Mouse (Mus musculus): ENCODE measurements around the gene Ptprf. TPM values are rescaled to one million over a fixed set of nuclear protein-coding genes. Genes with fewer than 3 reads are reported as not detected.

Gene Ptprf
- total and polyA plus RNA-seq, 3 experiments, result 5.8 to 7.8 (median 6.3) TPM

- H3K9ac ChIP-seq (ENCODE audit: low read depth, low read length), result no peak overlapping the region
- no peaks in the 10 kb centered on the region for H3K36me3 ChIP-seq (ENCODE audit: control insufficient read depth, insufficient read depth, low read length)
- no peak for DNase-seq
- H3K27ac ChIP-seq, result no peak overlapping the region
- H3K27me3 ChIP-seq (ENCODE audit: control insufficient read depth, insufficient read depth, low read length), result no peaks in the 10 kb centered on the region
- no peaks in the 10 kb centered on the region for H3K79me2 ChIP-seq (replicated peaks; ENCODE audit: control insufficient read depth, insufficient read depth, low read length)
- WGBS, result 73% methylated on average over 7 of the region's 7 CpGs
- no peaks in the 10 kb centered on the region for H3K4me1 ChIP-seq (ENCODE audit: control insufficient read depth, insufficient read depth, low read length)
- H3K4me3 ChIP-seq, result no peak overlapping the region
- intact Hi-C loops (cut with DNase I), result no loop called here
- TF ChIP-seq EP300 (IDR thresholded peaks at IDR 0.05; ENCODE audit: insufficient read depth, low read depth, low read length) (no peak), CTCF (IDR thresholded peaks at IDR 0.05) (no peak), POLR2A (IDR thresholded peaks at IDR 0.05; ENCODE audit: insufficient read depth, low read depth, low read length) (no peak)
Observed at GRCm38 (mm10) chr4:118221261-118221660, 69.9 kb downstream of the Ptprf start.

- Histone ChIP-seq H3K9ac (ENCODE audit: low read depth, low read length) (no peak overlapping the region), H3K36me3 (ENCODE audit: control insufficient read depth, insufficient read depth, low read length) (no peaks in the 10 kb centered on the region), H3K27ac (no peak overlapping the region), H3K79me2 (replicated peaks; ENCODE audit: control insufficient read depth, insufficient read depth, low read length) (no peaks in the 10 kb centered on the region), H3K4me3 (no peak overlapping the region), H3K4me1 (ENCODE audit: control insufficient read depth, insufficient read depth, low read length) (no peaks in the 10 kb centered on the region), H3K27me3 (ENCODE audit: control insufficient read depth, insufficient read depth, low read length) (no peaks in the 10 kb centered on the region)
- DNase-seq, result no peak
- intact Hi-C loops (cut with DNase I), result no loop called here
- 77% methylated on average over 9 of the region's 9 CpGs for WGBS
- no peak for TF ChIP-seq EP300 (IDR thresholded peaks at IDR 0.05; ENCODE audit: insufficient read depth, low read depth, low read length)
- TF ChIP-seq POLR2A (IDR thresholded peaks at IDR 0.05; ENCODE audit: insufficient read depth, low read depth, low read length), result no peak
- no peak for TF ChIP-seq CTCF (IDR thresholded peaks at IDR 0.05)
Observed at GRCm38 (mm10) chr4:118220756-118221155, 70.4 kb downstream of the Ptprf start.

GRCm38 (mm10) chr4:118219487-118219886, 71.7 kb downstream of the Ptprf start:
- H3K9ac ChIP-seq (ENCODE audit: low read depth, low read length), result no peak overlapping the region
- H3K4me3 ChIP-seq, result no peak overlapping the region
- no peaks in the 10 kb centered on the region for H3K27me3 ChIP-seq (ENCODE audit: control insufficient read depth, insufficient read depth, low read length)
- H3K27ac ChIP-seq, result no peak overlapping the region
- no peak for DNase-seq
- intact Hi-C loops (cut with DNase I), result loop anchor here (5.0 kb wide), 1 partner anchor 348 kb away; no protein-coding TSS in a partner anchor
- no peak for TF ChIP-seq CTCF (IDR thresholded peaks at IDR 0.05)
- no peak for TF ChIP-seq EP300 (IDR thresholded peaks at IDR 0.05; ENCODE audit: insufficient read depth, low read depth, low read length)
- TF ChIP-seq POLR2A (IDR thresholded peaks at IDR 0.05; ENCODE audit: insufficient read depth, low read depth, low read length), result no peak
- no peaks in the 10 kb centered on the region for H3K36me3 ChIP-seq (ENCODE audit: control insufficient read depth, insufficient read depth, low read length)
- no peaks in the 10 kb centered on the region for H3K4me1 ChIP-seq (ENCODE audit: control insufficient read depth, insufficient read depth, low read length)
- WGBS, result 93% methylated on average over 6 of the region's 6 CpGs
- H3K79me2 ChIP-seq (replicated peaks; ENCODE audit: control insufficient read depth, insufficient read depth, low read length), result no peaks in the 10 kb centered on the region

- Histone ChIP-seq H3K27ac (no peak overlapping the region), H3K27me3 (ENCODE audit: control insufficient read depth, insufficient read depth, low read length) (no peaks in the 10 kb centered on the region), H3K4me3 (no peak overlapping the region), H3K79me2 (replicated peaks; ENCODE audit: control insufficient read depth, insufficient read depth, low read length) (no peaks in the 10 kb centered on the region), H3K9ac (ENCODE audit: low read depth, low read length) (no peak overlapping the region), H3K4me1 (ENCODE audit: control insufficient read depth, insufficient read depth, low read length) (no peaks in the 10 kb centered on the region), H3K36me3 (ENCODE audit: control insufficient read depth, insufficient read depth, low read length) (no peaks in the 10 kb centered on the region)
- 88% methylated on average over 5 of the region's 5 CpGs for WGBS
- TF ChIP-seq CTCF (IDR thresholded peaks at IDR 0.05) (no peak), POLR2A (IDR thresholded peaks at IDR 0.05; ENCODE audit: insufficient read depth, low read depth, low read length) (no peak), EP300 (IDR thresholded peaks at IDR 0.05; ENCODE audit: insufficient read depth, low read depth, low read length) (no peak)
- intact Hi-C loops (cut with DNase I), result loop anchor here (5.0 kb wide), 1 partner anchor 349 kb away; no protein-coding TSS in a partner anchor
- no peak for DNase-seq
Observed at GRCm38 (mm10) chr4:118218521-118218920, 72.7 kb downstream of the Ptprf start.

- Histone ChIP-seq H3K79me2 (replicated peaks; ENCODE audit: control insufficient read depth, insufficient read depth, low read length) (no peaks in the 10 kb centered on the region), H3K27ac (no peak overlapping the region), H3K4me1 (ENCODE audit: control insufficient read depth, insufficient read depth, low read length) (no peaks in the 10 kb centered on the region), H3K36me3 (ENCODE audit: control insufficient read depth, insufficient read depth, low read length) (no peaks in the 10 kb centered on the region), H3K4me3 (no peak overlapping the region), H3K9ac (ENCODE audit: low read depth, low read length) (no peak overlapping the region), H3K27me3 (ENCODE audit: control insufficient read depth, insufficient read depth, low read length) (no peaks in the 10 kb centered on the region)
- TF ChIP-seq CTCF (IDR thresholded peaks at IDR 0.05) (peak; percentile 91), POLR2A (IDR thresholded peaks at IDR 0.05; ENCODE audit: insufficient read depth, low read depth, low read length) (no peak), EP300 (IDR thresholded peaks at IDR 0.05; ENCODE audit: insufficient read depth, low read depth, low read length) (0 out of 2 replicates have a peak, but pooled peaks have one; percentile 50)
- WGBS, result 78% methylated on average over 17 of the region's 17 CpGs
- DNase-seq, result peak; percentile 56 to 71
- intact Hi-C loops (cut with DNase I), result loop anchor here (1.0 to 5.0 kb wide), 2 partner anchors 76 to 350 kb away; no protein-coding TSS in a partner anchor
Observed at GRCm38 (mm10) chr4:118216726-118217595, 74.2 kb downstream of the Ptprf start.

- H3K27ac ChIP-seq, result no peak overlapping the region
- no peak for DNase-seq
- intact Hi-C loops (cut with DNase I), result loop anchor here (5.0 kb wide), 1 partner anchor 352 kb away; no protein-coding TSS in a partner anchor
- H3K4me1 ChIP-seq (ENCODE audit: control insufficient read depth, insufficient read depth, low read length), result no peaks in the 10 kb centered on the region
- no peak overlapping the region for H3K9ac ChIP-seq (ENCODE audit: low read depth, low read length)
- no peak for TF ChIP-seq CTCF (IDR thresholded peaks at IDR 0.05)
- TF ChIP-seq POLR2A (IDR thresholded peaks at IDR 0.05; ENCODE audit: insufficient read depth, low read depth, low read length), result no peak
- TF ChIP-seq EP300 (IDR thresholded peaks at IDR 0.05; ENCODE audit: insufficient read depth, low read depth, low read length), result no peak
- no peak overlapping the region for H3K4me3 ChIP-seq
- no peaks in the 10 kb centered on the region for H3K27me3 ChIP-seq (ENCODE audit: control insufficient read depth, insufficient read depth, low read length)
- no peaks in the 10 kb centered on the region for H3K79me2 ChIP-seq (replicated peaks; ENCODE audit: control insufficient read depth, insufficient read depth, low read length)
- 87% methylated on average over 1 of the region's 1 CpGs for WGBS
- no peaks in the 10 kb centered on the region for H3K36me3 ChIP-seq (ENCODE audit: control insufficient read depth, insufficient read depth, low read length)
Observed at GRCm38 (mm10) chr4:118214891-118215290, 76.3 kb downstream of the Ptprf start.

Measured in heart, adult 2 months (tissue).